Mouse (Mus musculus) fat pad, adult 2 months (tissue): ENCODE results near the gene Ppp1r9a.

Experiments
- DNase-seq: peaks from one replicate; pipeline ENCODE4 v3.0.0-alpha.2; 2011; ENCODE audit warnings: low read depth, low spot score; ENCODE audit errors: extremely low read depth

Ppp1r9a gene

DNA sequence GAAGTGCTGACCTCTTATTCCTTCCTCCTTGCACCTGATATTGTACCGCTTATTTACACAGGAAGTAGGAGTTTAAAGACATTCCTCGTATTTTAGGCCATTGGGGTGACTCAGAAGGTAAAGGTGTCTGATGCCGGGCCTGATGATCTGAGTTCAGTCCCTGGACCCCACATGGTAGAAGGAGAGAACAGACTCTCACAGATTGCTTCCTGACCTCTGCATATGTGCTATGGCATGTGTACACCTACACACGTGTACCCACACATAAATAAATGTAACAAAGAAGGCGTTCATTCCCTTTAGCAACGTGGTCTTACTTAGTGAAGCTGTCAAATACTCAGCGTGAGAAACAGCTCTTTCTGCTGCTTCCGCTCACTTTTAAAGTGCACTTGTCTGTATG lies 197.1 kb downstream of the Ppp1r9a start:
- DNase-seq = no peak

DNA sequence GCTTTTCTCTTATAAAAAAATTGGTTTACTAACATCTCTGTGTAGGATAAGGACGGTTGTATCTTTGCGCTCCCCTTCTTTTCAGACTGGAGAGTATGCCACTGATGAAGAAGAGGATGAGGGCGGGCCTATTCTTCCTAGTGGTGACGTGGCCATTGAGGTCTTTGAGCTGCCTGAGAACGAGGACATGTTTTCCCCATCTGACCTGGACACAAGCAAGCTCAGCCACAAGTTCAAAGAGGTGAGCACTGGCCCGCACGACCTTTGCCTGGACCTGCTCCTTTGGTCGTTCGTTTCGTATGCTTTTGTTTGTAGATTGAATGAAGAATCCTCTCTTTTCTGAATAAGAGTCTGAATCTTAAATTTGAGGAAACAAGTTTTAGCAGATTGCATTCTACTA lies 197.6 kb downstream of the Ppp1r9a start:
- no peak for DNase-seq

DNA sequence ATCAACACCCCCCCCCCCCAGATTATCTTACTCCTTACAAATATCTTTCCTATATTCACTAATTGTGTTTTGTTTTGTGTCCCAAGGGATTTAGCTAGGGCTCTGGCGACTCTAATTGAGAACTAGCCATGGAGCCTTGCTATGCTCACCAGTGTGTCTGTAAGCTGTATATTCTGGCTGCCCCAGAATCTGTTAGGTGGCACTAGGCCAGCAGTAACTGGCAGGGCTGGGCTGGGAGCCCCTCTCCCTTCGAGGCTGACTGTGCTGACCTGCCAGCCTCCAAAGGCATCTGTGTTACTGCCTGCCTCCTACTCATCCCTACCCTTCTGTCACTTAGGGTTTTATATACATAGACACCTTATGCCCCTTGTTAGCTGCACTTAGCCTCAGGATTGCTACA lies 200.0 kb downstream of the Ppp1r9a start:
- DNase-seq = no peak

DNA sequence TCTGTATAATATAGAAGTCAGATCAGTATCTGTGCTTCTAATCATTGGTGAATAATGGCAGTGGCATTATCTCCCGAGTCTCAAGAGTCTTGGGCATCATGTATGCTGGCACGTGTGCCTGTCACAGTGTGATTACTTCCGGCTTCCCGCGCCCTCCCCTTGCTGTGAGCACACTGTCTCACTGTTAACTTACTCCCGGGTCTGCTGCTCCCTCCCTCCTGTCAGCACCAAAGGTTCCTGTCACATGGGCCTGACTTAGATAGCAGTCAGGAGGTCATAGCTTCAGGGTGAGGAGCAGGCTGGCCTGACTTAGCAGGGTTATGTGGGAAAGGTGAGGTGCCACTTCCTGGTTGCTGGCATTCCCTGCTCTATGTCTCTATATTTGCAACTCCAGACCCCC lies 201.1 kb downstream of the Ppp1r9a start:
- no peak for DNase-seq

DNA sequence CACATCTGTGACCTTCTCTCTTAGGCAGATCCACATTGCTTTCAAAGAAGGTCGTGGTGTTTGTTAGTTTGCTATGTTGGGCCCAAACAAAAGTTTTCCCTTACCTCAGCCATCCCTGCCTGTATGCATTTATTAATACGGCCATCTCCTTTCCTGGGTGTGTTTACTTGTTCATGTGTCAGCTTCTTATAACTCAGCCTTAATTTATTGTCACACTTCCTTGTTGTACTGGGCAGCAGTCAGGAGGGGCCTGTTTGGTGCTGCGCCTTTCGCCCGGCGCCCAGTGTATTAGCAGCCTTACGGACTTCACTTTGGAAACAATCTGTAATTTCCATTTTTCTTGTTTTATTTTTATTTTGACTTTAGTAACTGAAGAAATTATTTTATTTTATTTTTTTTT lies 201.5 kb downstream of the Ppp1r9a start:
- DNase-seq = no peak

DNA sequence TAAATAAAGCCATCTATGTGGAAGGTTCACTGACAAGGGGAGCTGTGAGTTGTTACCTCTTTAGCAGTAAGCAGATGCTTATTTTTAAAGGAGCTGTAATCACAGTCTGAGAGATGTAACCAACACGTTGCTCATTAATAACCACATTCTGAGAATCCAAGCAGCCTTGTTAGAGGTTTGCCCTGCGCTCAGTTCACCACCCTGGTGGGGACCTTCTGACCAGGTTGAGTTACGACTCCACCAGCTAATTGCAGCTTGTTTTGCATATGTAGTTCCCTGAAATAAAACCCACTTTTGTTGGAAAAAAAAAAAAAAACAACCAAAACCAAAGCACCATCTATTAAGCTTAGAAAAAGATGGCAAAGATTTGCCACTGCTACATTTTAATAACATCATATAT lies 205.8 kb downstream of the Ppp1r9a start:
- DNase-seq = no peak

DNA sequence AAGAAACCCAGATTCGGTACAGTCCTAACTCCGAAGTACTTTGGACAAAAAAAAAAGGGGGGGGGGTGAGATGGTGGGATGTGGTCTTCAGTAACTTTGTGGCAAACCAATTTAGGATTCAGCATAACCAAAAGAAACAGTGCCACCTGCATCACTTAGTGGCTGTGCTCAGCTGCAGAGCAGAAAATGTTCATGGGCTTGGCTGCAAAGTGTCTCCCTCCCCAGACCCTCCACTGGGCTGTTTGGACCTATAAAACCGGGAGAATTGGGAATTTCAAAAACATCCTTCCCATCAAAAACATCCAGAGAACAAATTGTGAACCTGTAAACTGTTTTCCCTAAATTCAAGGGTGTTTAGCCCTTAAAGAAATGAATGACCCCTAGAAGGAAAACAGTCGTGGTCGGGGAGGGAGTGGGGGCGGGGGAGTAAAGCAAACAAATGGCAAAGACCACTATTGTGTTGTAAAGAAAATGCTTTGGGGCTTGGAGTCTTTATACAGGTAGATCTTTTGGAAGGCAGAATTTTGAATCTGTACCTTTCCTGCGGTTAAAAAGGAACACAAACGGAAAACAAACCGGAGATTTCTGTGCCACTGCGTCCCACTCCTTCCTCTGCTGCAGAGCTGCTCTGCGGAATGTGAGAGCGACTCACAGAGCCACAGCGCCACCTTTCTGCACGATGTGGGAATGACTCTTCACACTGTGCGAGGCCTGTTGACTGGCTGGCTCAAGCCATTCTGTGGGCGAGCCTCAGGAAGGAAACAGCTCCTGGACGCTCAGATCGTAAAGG lies 207.4 kb downstream of the Ppp1r9a start:
- peak; percentile 25 for DNase-seq

DNA sequence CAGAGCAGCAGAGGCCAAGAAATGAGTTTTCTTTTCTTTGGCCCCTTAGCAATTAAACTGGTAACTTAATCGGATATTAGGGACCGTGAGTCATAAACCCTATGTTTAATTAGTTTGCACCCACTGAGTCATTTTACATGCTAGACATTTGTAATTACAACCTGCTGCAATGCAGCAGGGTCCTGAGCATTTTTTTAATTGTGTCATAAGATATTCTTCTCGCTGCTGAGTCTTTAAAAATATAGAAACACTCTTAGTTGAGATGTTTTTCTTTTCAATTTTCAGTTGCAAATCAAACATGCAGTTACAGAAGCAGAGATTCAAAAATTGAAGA lies 208.0 kb downstream of the Ppp1r9a start:
- no peak for DNase-seq

DNA sequence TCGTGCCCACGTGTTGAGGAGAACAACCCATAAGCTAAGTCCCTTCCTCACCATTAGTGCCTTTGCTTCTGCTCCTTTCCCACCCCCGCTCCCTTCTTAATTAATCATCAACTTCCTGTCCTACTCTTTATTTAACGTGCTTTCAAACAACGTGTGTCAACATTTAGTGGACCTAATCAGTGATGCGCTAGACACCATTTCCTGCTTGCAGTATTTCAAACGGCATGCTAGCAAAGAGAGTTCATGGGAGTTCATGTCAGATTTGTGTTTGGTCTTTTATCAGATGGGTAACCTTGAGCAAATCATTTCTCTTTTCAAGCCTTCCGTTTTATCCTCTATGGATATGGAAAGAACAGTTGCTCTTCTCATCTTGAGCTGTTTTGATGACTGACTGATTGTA lies 210.4 kb downstream of the Ppp1r9a start:
- no peak for DNase-seq

DNA sequence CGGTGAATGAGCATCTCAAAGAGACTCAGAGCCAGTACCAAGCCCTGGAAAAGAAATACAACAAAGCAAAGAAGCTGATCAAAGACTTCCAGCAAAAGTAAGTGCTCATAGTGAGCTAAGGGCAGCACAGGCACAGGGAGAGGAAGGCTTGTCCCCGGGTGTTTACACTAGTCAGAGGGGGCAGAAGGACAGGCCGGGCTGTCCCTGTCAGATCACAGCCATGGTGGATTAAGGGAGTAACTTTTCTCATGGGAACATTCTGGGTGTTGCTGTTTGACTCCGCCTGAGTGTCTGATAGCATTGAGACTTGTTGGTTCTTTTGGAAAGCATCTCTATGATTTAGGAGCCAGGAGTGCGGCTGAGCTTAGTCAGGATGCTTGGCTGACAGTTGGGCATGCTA lies 211.0 kb downstream of the Ppp1r9a start:
- no peak for DNase-seq

DNA sequence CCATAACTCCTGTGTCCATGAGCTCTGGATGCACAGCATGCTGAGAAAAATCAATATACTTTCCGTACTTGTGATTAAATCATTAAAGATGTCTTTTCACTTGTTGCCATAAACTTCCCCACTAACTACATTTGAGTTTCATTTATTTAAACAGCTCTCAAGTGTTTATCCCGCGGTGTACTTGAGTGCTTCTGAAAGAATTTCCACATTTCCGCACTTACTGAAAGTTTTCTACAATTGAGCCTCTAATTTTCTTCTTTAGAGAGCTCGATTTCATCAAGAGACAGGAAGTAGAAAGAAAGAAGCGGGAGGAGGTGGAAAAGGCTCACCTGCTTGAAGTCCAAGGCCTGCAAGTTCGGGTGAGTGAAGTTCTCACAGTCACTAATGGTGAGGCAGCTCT lies 212.1 kb downstream of the Ppp1r9a start:
- DNase-seq = no peak

DNA sequence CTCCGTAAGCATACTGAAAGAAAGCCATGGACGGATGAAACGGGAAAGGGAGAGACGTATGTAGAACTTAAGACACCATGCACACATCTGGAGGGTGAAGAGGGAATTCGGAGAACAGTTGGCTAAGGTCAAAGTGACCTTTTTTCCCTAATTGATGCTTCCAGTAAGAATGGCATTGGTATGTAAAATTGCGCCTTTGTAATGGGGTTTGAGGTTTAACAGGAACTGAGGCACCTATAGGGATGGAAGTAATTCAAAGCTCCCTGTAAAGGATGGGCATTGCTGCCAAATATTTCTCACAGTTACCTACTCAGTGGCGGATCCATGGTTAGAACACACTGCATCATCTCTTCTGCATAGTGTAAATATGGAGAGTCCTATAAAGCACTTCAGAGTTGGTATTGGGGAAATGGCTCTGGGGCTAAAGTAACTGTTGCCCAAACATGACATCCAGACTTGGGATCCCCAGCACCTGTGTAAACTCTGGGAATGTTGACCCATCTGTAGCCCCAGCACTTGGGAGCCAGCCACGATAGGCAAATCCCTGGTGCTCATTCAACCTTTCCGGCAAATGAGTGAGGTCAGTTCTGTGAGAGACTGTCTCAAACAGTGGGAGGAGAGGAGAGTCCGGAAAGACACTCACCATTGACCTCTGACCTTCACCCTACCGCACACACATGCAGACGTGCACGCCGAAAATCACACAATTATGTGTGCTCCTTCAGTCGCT lies 216.6 kb downstream of the Ppp1r9a start:
- DNase-seq = no peak

DNA sequence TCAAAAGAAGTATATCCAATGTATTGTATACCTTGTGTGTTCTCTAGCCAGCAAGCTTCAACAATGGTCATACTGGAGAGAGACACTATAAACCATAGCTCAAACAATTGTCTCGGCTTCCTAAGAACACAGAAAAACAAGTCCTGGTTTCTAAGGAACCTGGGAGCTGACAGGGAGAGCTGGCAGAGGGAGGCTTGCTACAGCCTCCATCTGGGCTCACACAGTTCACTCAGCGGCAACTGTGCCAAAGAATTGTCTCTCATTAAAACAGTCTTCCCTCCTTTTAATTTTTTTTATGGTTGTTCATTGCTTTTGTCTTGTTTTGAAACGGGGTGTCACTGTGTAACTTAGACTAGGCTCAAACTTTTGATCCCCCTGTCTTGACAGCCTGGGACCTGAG lies 217.5 kb downstream of the Ppp1r9a start:
- DNase-seq = no peak

DNA sequence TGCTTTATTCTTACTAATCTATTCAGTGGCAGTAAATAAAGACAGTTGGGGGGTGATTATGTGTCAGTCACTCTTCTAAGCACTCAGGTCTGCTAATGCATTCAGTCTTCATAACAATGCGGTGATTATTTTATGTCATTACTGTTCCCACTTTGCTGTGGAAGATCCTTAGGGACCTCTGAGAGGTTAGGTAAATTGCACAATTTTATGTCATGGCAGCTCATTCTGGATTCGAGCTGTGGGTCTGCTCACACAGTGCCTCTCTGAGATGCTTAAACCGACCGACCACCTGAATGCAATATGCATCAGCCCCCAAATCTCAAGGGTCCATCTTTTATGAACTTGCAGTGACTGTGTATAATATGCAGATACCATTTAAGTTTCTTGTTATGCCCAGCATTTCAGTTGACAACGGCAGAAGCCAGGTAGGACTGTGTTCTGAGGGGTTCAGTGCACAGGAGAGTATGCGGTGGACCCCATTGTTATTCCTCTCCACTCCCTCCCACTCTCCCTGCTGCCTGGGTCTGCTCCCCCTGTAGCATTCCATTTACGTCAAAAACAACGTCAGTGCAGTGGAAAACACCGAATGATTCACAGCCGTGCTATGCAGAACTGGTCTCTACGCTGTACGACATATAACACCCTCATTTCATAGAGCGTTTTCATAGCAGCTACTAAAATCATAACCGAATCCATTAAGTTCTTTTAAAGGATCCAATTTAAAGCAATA lies 226.8 kb downstream of the Ppp1r9a start:
- no peak for DNase-seq

DNA sequence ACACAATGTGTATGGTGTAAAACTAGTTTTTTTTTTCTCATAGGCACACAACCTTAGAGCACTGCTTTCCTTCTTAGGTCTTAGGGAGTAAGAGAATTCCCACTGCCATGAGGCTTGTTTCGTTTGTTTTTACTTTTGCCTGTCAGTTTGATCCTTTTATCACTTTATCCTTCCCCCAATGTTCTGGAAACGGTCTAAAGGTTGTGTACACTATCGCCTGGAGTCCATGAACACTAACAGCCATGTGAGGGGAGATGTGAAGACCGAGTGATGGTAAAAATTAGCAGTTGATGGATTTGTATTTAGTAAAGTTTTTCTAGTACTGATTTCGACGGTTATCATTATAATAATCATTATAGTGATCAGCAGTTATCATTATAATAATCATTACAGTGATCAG lies 232.3 kb downstream of the Ppp1r9a start:
- no peak for DNase-seq

DNA sequence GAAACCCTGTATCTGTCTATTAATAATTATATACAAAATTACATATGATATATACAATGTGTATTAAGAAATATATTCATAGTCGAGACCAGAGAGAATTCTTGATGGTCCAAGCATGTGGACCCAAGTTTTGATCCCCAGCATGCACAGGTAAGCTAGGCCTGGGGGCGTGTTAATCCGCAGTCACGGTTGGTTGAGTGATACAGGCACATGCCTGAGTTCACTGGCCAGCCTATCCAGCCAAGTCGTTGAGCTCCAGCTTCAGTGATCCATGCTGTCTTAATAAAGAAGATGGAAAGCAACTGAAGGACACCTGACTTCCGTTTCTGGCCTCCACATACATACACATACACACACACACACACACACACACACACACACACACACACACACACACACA lies 233.3 kb downstream of the Ppp1r9a start:
- no peak for DNase-seq

DNA sequence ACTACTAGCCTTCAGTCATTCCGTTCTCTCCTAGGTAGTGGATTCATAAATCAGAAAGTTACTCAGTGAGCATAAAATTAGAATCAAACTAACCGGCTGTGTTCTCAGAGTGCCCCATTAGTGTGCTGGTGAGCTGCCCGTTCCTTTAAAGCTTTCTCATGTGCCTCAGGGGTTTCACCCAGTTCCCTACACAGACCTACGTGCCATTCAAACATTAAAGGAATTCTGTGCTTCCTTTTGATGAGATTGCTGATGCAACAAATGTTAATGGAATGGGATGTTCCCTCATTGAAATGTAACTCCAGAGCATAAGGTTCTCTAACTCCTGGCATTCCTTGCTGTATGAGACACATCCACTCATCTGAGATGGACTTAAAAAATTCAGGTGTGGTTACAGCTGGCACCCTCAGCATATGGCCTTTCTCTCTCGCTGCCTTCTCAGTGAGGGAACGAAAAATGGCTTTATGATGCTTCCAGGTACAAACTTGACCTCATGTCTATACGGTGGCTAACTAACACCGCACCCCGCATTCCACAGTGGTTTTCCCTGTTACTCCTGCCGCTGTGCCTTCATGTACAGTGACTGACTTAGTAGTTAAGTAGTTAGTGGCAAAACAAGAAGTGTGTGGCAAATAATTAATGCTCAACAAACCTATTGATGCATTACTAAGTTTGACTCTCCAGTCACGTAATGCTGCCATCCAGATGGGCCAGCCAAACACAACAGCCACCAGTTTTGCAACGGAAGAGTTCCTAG lies 236.3 kb downstream of the Ppp1r9a start:
- DNase-seq = no peak

DNA sequence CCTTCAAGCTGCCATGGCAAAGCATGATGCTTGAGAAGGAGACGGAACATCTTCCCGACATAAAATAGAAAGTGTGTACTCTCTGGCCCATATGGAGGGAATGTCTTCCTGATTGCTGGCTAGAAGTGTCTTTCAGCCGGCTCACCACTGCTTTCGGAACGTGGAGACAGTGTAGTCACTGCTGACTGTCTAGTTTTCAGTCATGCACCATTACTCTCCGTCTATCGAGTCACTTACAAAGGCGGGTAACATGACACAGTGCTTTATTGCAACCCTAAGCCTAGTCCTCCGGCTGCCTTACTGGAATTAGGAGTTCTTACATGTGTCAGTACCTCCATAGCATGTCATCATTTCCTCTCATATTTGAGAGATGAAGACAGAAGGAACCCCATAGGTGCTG lies 236.9 kb downstream of the Ppp1r9a start:
- DNase-seq = no peak

DNA sequence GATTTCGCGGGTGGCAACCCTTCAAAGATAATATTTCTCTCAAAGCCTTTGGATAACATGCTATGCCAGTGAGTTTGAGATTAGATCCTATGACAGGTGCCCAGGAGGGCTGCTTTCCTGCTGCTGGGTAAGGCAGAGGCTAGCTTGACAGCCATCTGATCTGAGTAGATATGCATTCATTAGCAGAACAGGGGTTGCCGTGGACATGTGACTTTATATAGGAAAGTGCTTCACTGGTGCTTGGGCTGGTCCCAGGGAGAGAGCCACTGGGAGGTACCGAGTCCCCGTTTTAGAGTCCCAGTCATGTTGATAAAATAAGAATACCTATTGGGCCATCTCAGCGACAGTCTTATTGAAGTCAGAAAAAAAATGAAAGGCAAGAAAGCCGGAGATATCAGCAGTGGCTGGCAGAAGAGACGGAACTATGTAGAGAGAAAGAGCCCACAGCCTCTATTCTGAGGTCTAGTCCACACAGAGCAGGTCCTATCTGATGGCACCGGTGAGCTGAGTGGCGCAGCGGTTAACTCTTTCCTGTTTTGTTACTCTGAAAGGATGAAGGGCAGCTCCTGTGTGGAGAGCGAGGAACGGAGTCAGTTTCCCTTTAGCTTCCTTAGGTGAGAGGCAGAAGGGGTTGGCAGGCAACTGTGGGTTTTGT lies 244.9 kb downstream of the Ppp1r9a start:
- DNase-seq = no peak

DNA sequence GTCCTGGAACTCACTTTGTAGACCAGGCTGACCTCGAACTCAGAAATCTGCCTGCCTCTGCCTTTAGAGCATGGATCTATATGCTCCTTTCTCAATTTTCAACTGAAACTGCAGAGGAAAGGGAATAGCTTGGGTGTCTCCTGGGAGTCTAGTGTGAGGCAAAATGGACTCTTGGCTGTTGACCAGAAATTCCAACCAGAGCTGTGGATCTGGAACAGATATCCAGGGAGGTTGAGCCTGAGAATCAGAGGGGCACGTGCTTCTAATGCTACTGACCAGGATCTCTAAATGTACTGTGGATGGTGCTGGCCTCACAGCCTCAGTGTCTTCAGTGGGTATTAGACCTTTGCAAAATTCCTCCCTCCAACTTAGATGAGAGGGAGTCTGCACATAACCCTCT lies 247.2 kb downstream of the Ppp1r9a start:
- DNase-seq = no peak

DNA sequence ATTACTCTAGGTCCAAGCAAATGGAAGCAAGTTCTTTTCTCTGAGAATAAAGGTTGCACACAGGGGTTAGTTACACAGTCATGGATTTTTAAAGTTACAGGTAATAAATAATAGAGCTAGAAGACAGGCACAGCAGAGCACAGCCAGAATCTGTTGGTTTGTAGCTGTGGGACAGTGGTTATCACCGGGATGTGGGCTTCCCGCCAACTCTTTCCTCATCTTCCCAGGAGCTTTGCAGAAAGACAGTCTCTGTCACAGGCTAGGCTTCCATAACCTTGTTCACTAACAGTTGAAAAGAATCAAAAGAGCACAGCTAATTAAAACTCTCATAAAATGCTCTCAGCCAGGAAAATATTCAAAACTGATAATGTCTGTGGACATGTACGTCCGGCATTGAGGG lies 248.5 kb downstream of the Ppp1r9a start:
- DNase-seq = no peak
